Mouse (Mus musculus) intestine, embryonic 14.5 days (tissue): Measurements from ENCODE around the gene Cd96. TPM values are rescaled to one million over a fixed set of nuclear protein-coding genes. Genes with fewer than 3 reads are reported as not detected.

Source experiments
- ATAC-seq: fragments of 200-750 bp; cut with Nextera tagmentation; replicated peaks from 2 replicates; pipeline ENCODE4 v1.8.0; 2017; ENCODE audit warnings: low read depth, moderate number of reproducible peaks, moderate TSS enrichment, moderate library complexity; ENCODE audit not compliant: low FRiP score, low TSS enrichment
- DNase-seq: peaks from one replicate; pipeline ENCODE4 v3.0.0-alpha.2; 2018; ENCODE audit warnings: low spot score
- H3K27ac ChIP-seq: fragments of 300-500 bp; sonication (generic); 2 replicates; pipeline ENCODE4 v1.5.1; 2014; ENCODE audit warnings: low read depth, mild to moderate bottlenecking, control low read depth
- H3K27me3 ChIP-seq: fragments of 300-500 bp; sonication (generic); replicated peaks from 2 replicates; pipeline ENCODE4 v1.6.1; 2014; ENCODE audit warnings: low read length, control low read depth; ENCODE audit not compliant: control insufficient read depth, insufficient read depth
- H3K36me3 ChIP-seq: fragments of 300-500 bp; sonication (generic); 2 replicates; pipeline ENCODE4 v1.6.1; 2014; ENCODE audit warnings: low read length, control low read depth; ENCODE audit not compliant: control insufficient read depth, insufficient read depth
- H3K4me1 ChIP-seq: fragments of 300-500 bp; sonication (generic); replicated peaks from 2 replicates; pipeline ENCODE4 v1.6.1; 2014; ENCODE audit warnings: low read length, control low read depth, mixed read lengths; ENCODE audit not compliant: control insufficient read depth, insufficient read depth
- H3K4me2 ChIP-seq: fragments of 300-500 bp; sonication (generic); 2 replicates; pipeline ENCODE4 v1.6.1; 2014; ENCODE audit warnings: low read length
- H3K4me3 ChIP-seq: fragments of 300-500 bp; sonication (generic); 2 replicates; pipeline ENCODE4 v1.5.1; 2014; ENCODE audit warnings: low read depth, low read length, control low read depth, mixed read lengths
- H3K9ac ChIP-seq: fragments of 300-500 bp; sonication (generic); 2 replicates; pipeline ENCODE4 v1.6.1; 2014; ENCODE audit warnings: mild to moderate bottlenecking, low read length
- H3K9me3 ChIP-seq: fragments of 300-500 bp; sonication (generic); 2 replicates; pipeline ENCODE4 v1.6.1; 2016; ENCODE audit warnings: low read length, control low read depth; ENCODE audit not compliant: control insufficient read depth
- WGBS: fragments of 180-500 bp; shearing (Covaris S2); extraction: QIAGEN DNeasy Blood & Tissue Kit; methylation state at CpG from one replicate; pipeline ENCODE4 v1.1.7; 2014; 5-methylcytosine and 5-hydroxymethylcytosine counted together
- polyA plus RNA-seq: library from polyadenylated mRNA; unstranded; fragments of >200 nt; fragmentation: Nextera tagmentation; extraction: Ambion mirVana; gene quantifications from 2 replicates; pipeline ENCODE4 v1.2.1, GENCODE M21; 2014

The Cd96 gene
- polyA plus RNA-seq, 1 experiment from 2014 or later: 0.37 TPM

DNA sequence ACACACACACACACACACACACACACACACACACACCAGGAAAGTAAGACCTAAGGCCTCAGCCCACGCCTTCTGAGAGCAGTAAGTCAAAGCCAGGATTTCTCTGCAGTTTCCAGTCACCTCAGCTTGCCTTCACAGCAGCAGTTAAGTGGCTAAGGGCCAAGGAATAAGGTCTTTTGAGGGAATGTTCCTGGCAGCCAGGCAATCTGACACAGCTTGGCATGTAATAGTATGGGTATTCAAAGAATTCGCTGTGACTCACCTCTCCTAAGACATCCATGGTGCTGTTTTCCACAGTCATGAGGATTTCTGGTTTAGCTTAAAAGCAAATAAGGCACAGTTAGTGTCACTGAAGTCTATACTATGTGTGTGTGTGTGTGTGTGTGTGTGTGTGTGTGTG lies 25.6 kb downstream of the Cd96 start:
- no peak for ATAC-seq
- 63% methylated on average over 2 of the region's 2 CpGs for WGBS

DNA sequence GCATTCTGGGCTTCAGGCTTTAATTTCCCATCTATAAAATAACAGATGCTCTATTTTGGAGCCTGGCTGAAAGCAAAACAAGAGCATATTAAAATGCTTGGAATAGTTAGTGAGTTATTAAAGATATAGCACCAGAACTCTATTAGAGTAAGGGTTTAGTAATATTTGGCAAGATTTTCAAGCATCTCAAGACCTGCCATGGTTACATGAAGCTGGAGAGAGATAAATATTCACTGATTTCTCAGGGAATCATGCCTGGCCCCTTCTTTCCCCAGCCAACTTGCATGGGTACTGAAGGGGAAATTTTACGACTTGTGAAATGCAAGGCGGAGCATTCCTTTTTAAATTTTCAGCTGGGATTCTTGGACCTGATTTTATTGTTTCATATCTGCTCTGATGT lies 27.1 kb downstream of the Cd96 start:
- H3K27ac ChIP-seq: no peak overlapping the region
- 84% methylated on average over 2 of the region's 2 CpGs for WGBS
- no peak overlapping the region for H3K9ac ChIP-seq
- H3K4me1 ChIP-seq: no peaks in the 10 kb centered on the region
- H3K4me3 ChIP-seq: no peak overlapping the region
- ATAC-seq (no peak), DNase-seq (no peak)
- H3K27me3 ChIP-seq: no peaks in the 10 kb centered on the region
- no peaks in the 10 kb centered on the region for H3K9me3 ChIP-seq
- H3K4me2 ChIP-seq: no peak overlapping the region
- no peaks in the 10 kb centered on the region for H3K36me3 ChIP-seq

More for the DNA sequence above, 25.6 kb downstream of the Cd96 start:
- no peaks in the 10 kb centered on the region for H3K9me3 ChIP-seq
- no peak overlapping the region for H3K9ac ChIP-seq
- no peak overlapping the region for H3K4me2 ChIP-seq
- H3K4me1 ChIP-seq: no peaks in the 10 kb centered on the region
- H3K27me3 ChIP-seq: no peaks in the 10 kb centered on the region
- no peak for DNase-seq
- H3K36me3 ChIP-seq: no peaks in the 10 kb centered on the region
- no peak overlapping the region for H3K4me3 ChIP-seq
- no peak overlapping the region for H3K27ac ChIP-seq

DNA sequence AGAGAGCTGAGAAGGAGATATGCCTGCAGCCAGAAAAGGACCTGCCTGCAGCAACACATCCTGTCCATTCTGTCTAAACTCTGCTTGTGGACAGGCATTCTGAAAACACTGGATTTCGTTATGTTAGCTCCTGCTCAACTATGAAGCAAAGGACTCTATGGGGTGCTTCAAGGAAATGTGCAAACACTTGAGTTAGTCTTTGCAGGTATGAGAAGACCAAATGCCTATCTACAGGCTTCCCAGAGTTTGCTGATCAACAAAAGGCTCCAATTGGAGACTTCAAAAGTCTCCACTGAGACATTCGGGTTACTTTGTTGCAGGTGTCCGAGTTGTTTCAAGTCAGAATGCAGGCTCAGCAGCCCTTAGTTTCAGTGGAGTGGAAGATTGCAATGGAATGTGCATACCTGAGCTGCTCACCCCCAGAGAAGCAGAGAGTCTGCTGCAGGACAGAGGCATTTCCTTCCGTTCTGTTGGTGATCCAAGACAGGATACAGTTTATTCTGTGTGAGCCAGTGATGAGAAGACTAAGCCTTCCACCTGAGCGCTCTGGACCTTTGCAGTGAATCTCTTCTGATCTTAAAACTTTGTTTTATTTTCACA lies 33.1 kb downstream of the Cd96 start:
- Histone ChIP-seq H3K27ac (no peak overlapping the region), H3K27me3 (no peaks in the 10 kb centered on the region), H3K36me3 (no peaks in the 10 kb centered on the region), H3K9ac (no peak overlapping the region), H3K4me1 (no peaks in the 10 kb centered on the region), H3K9me3 (no peaks in the 10 kb centered on the region), H3K4me2 (no peak overlapping the region), H3K4me3 (no peak overlapping the region)
- ATAC-seq (no peak), DNase-seq (no peak)
- WGBS: 68% methylated on average over 5 of the region's 5 CpGs

DNA sequence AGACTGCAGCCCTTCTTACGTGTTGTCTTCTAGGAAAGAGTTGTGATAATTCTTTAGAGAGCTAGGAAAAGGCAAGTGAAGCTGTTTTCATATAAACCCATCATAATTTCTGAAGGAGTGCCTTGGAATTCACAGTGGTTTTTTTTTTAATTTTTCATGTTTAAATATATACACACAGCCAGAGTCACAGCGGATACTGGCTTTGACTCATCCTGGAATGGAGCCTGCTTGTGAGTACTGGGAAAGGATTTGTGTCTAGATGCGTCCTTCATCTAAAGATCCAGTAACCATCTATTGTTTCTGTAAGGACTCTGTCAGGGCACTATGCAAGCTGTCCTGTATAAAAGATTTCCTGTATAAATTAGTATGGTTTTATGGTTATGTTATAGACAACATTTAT lies 52.1 kb downstream of the Cd96 start:
- Histone ChIP-seq H3K27me3 (no peaks in the 10 kb centered on the region), H3K9ac (no peak overlapping the region), H3K9me3 (no peaks in the 10 kb centered on the region), H3K4me1 (no peaks in the 10 kb centered on the region), H3K4me2 (no peak overlapping the region), H3K36me3 (no peaks in the 10 kb centered on the region), H3K27ac (no peak overlapping the region), H3K4me3 (no peak overlapping the region)
- ATAC-seq (no peak), DNase-seq (no peak)
- WGBS: 58% methylated on average over 3 of the region's 3 CpGs

DNA sequence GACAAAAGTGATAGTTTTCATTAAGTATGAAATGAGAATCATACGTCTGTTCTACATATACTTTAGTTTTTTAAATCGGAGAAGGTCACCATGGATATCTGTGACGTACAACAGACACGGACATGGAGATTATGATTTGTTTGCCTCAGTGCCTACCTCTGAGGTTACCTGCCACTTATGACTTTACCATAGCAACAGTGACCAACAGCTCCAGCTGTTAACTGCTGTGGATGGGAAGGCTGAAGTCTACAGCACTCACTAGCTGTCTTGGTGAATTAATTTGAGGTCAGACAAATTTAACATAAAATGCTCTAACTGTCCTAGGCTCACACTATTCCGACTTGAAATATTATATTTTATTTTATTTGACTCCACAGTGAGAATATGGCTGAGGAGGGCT lies 56.8 kb downstream of the Cd96 start:
- H3K4me3 ChIP-seq: no peak overlapping the region
- H3K27me3 ChIP-seq: no peaks in the 10 kb centered on the region
- H3K4me1 ChIP-seq: no peaks in the 10 kb centered on the region
- no peak overlapping the region for H3K4me2 ChIP-seq
- DNase-seq (no peak), ATAC-seq (no peak)
- no peaks in the 10 kb centered on the region for H3K36me3 ChIP-seq
- no peaks in the 10 kb centered on the region for H3K9me3 ChIP-seq
- WGBS: 80% methylated on average over 5 of the region's 5 CpGs
- H3K9ac ChIP-seq: no peak overlapping the region
- H3K27ac ChIP-seq: no peak overlapping the region

DNA sequence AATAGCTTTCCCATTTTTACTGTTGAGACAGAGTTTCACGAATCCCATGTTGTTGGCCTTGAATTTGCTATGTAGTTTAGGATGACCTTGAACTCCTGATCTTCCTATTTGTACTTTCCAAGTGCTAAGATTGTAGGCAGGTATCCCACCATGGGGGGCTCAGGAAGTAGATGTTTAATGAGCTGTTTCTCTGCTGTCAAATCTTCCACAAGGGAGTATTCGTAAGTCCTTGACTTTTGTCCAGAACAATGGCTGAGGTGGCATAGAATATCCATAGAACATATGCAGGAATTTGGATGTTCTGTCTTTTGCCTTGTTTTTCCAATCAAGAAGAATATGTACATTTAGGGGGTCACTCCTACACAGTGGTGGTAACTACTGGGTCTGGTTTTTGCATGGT lies 73.1 kb downstream of the Cd96 start:
- no peak for DNase-seq
- H3K4me3 ChIP-seq: no peak overlapping the region
- no peak for ATAC-seq
- no peaks in the 10 kb centered on the region for H3K27me3 ChIP-seq
- no peak overlapping the region for H3K9ac ChIP-seq
- H3K4me1 ChIP-seq: no peaks in the 10 kb centered on the region
- H3K9me3 ChIP-seq: no peaks in the 10 kb centered on the region
- no peak overlapping the region for H3K27ac ChIP-seq
- no peaks in the 10 kb centered on the region for H3K36me3 ChIP-seq
- 78% methylated on average over 2 of the region's 2 CpGs for WGBS
- H3K4me2 ChIP-seq: no peak overlapping the region

DNA sequence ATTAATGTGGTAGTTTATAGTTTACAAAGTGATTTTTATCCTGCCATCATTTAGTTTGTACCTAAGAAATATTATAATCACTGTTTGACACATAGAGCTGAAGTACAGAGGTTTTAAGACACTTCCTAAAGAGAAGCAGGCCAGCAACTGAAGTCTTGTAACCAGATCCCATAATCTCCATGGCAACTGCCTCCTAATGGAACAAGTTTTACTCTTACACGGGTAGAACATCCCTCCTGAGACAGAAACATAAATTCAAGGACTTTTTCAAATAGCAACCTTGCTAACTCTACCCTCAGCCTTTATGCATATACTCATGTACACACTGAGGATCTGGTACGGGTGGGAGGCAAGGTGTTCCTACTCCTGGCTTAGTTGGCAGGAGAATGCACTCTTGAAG lies 83.8 kb downstream of the Cd96 start:
- no peak overlapping the region for H3K4me2 ChIP-seq
- 38% methylated on average over 2 of the region's 2 CpGs for WGBS
- H3K4me1 ChIP-seq: no peaks in the 10 kb centered on the region
- H3K36me3 ChIP-seq: no peaks in the 10 kb centered on the region
- DNase-seq (no peak), ATAC-seq (no peak)
- no peak overlapping the region for H3K4me3 ChIP-seq
- no peak overlapping the region for H3K27ac ChIP-seq
- no peak overlapping the region for H3K9ac ChIP-seq
- H3K9me3 ChIP-seq: no peaks in the 10 kb centered on the region
- no peaks in the 10 kb centered on the region for H3K27me3 ChIP-seq

DNA sequence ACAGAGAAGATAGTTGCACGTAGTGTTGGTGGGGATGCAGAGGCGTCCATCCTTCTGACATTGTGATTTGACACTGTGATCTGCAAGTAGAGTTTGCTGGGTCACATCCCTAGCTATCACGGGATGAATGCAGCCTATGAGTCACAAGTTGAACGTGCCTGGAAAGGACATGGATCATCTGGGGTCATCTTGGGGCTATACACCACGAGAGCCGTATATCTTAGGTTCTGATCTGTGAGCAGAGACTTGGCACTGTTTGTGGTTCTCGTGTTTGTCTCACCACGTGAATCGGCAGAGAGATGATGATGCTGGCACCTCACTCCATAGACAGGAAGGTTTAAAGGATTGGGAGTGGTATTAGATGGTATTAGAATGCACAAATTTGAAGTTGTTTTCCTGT lies 86.2 kb downstream of the Cd96 start:
- Histone ChIP-seq H3K27me3 (no peaks in the 10 kb centered on the region), H3K4me1 (no peaks in the 10 kb centered on the region), H3K9me3 (no peaks in the 10 kb centered on the region), H3K27ac (no peak overlapping the region), H3K9ac (no peak overlapping the region), H3K36me3 (no peaks in the 10 kb centered on the region), H3K4me3 (no peak overlapping the region), H3K4me2 (no peak overlapping the region)
- no peak for DNase-seq
- no peak for ATAC-seq
- 73% methylated on average over 9 of the region's 9 CpGs for WGBS

DNA sequence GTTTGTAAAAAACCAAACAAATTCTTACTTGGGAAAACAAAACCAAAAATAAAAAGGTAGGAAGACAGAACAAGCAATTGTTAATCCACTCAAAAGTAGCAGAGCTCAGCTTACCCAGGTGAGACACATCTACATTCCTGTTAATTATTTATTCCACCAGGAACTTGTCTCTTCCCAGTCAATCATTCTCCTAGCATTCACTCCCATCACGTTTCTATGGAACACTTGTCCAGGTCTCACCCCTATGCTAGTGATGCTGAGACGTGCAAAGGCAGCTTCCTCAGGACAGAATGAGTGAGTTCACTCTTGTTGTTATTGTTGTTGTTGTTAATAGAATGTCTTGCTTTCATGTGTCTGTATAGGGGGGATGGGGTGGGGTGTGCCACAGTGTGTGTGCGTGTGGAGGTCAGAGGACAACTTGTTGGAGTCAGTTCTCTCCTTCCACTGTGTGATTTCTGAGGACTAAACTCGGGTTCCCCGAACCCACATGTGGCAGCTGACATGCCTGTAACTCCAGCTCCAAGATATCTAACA lies 97.0 kb downstream of the Cd96 start:
- Histone ChIP-seq H3K4me3 (no peak overlapping the region), H3K27me3 (no peaks in the 10 kb centered on the region), H3K9ac (no peak overlapping the region), H3K4me1 (no peaks in the 10 kb centered on the region), H3K27ac (no peak overlapping the region), H3K9me3 (no peaks in the 10 kb centered on the region), H3K36me3 (no peaks in the 10 kb centered on the region), H3K4me2 (no peak overlapping the region)
- DNase-seq (no peak), ATAC-seq (0 out of 2 replicates have a peak, but pooled peaks have one; percentile 34)
- WGBS: 67% methylated on average over 5 of the region's 5 CpGs
